Mouse (Mus musculus): ENCODE results near the gene Calhm2.

DNA sequence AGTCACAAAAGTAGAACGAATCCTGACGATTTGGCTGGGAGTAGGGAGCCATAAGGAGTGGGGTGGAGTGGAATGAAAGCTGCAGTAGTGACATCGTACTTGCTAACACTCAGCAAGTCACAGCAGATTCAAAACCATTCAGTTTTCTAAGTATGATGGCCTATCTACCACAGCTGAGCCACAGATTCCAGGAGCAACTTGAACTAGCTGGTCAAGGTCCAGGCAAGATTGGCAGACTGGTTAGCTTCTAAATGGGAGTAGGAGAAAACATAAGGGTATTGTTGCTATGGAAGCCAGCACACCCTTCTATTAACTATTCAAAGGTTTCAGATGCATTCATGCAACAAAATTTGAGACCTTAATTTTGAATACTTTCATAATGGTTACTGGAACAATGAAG lies 49.9 kb downstream of the Calhm2 start:
- no peak for TF ChIP-seq MYOD1 (IDR thresholded peaks at IDR 0.05; ENCODE audit: control insufficient read depth in 1 of 3, insufficient read length in 2 of 3, low read depth in 2 of 3)
- no peak for TF ChIP-seq POLR2A (IDR thresholded peaks at IDR 0.05; ENCODE audit: insufficient read length, low read depth)
